Mouse (Mus musculus) myocyte (in vitro differentiated cells): ENCODE measurements around the gene 2010300C02Rik.

ENCODE experiments used
- CEBPB ChIP-seq: IDR thresholded peaks from 2 replicates; pipeline ENCODE4 v1.6.1; 2011; ENCODE audit warnings: mild to moderate bottlenecking, moderate library complexity; ENCODE audit not compliant: poor library complexity, insufficient read depth, severe bottlenecking
- E2F4 ChIP-seq: IDR thresholded peaks from one replicate; pipeline ENCODE4 v1.6.1; 2011; ENCODE audit warnings: mild to moderate bottlenecking, control low read depth, moderate library complexity; ENCODE audit not compliant: insufficient read depth
- MAX ChIP-seq: IDR thresholded peaks from one replicate; pipeline ENCODE4 v1.6.1; 2011; ENCODE audit warnings: low read depth, mild to moderate bottlenecking, control low read depth
- MYOD1 ChIP-seq, 3 experiments: IDR thresholded peaks; one replicate each; pipeline ENCODE4 v1.6.1; 2011; ENCODE audit warnings: control low read depth in 2 of 3, low read depth in 2 of 3, mild to moderate bottlenecking in 2 of 3, moderate library complexity in 1 of 3; ENCODE audit not compliant: insufficient read length in 2 of 3, control insufficient read depth in 1 of 3
- MYOG ChIP-seq, 3 experiments: IDR thresholded peaks; one replicate each; pipeline ENCODE4 v1.6.1; 2011; ENCODE audit warnings: control low read depth in 2 of 3, low read depth in 2 of 3, mild to moderate bottlenecking in 2 of 3; ENCODE audit not compliant: insufficient read length in 2 of 3, control insufficient read depth in 1 of 3, insufficient read depth in 1 of 3
- POLR2A ChIP-seq: IDR thresholded peaks from one replicate; pipeline ENCODE4 v1.6.1; 2011; ENCODE audit warnings: low read depth, mild to moderate bottlenecking, control low read depth, moderate library complexity; ENCODE audit not compliant: insufficient read length
- POLR2AphosphoS2 ChIP-seq: IDR thresholded peaks from one replicate; pipeline ENCODE4 v1.6.1; 2011; ENCODE audit warnings: low read depth, control low read depth; ENCODE audit not compliant: insufficient read length
- SRF ChIP-seq: IDR thresholded peaks from one replicate; pipeline ENCODE4 v1.6.1; 2011; ENCODE audit warnings: low read depth; ENCODE audit not compliant: control insufficient read depth, insufficient read length
- TCF12 ChIP-seq: IDR thresholded peaks from one replicate; pipeline ENCODE4 v1.6.1; 2011; ENCODE audit warnings: mild to moderate bottlenecking, control low read depth; ENCODE audit not compliant: poor library complexity, insufficient read depth, severe bottlenecking
- TCF3 ChIP-seq: IDR thresholded peaks from one replicate; pipeline ENCODE4 v1.6.1; 2011; ENCODE audit warnings: low read depth, control low read depth; ENCODE audit not compliant: insufficient read length
- USF1 ChIP-seq: IDR thresholded peaks from one replicate; pipeline ENCODE4 v1.6.1; 2011; ENCODE audit warnings: low read depth, mild to moderate bottlenecking, control low read depth, moderate library complexity

DNA sequence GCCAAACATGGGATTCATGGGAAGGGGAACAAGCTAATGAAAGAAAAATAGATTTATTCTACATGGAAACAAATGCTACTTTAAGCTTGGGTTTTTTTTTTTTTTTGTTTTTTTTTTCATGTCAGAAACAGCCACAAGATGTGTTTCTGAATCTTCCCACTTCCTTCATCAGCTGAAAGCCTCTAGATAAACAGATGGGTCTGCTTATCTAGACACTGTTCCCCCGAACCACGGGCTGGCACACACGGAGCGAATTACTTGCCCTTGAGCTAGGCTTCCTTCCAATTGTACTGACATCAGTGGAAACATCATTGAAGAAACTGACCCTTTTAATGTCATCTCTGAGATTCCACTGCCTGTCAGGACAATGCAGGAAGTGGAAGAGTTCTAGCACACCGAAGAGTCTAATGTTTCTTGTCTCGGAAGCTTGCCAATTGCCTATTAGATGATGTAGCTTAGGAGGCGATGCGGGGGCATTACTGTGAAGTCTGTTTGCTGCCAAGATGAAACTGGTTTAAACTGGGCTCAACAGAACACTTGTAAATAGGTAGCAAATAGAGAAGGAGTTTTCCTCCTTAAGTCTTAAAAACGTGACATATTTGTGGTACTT is 24.9 kb upstream of the 2010300C02Rik start:
- TF ChIP-seq POLR2A, result no peak
- no peak for TF ChIP-seq POLR2AphosphoS2
- TF ChIP-seq MYOD1 (IDR thresholded peaks at IDR 0.05; ENCODE audit: control insufficient read depth in 1 of 3, insufficient read length in 2 of 3, low read depth in 2 of 3), result no peak
- TF ChIP-seq TCF3, result no peak
- TF ChIP-seq E2F4, result no peak
- TF ChIP-seq CEBPB, result no peak
- no peak for TF ChIP-seq MAX
- TF ChIP-seq TCF12, result no peak
- TF ChIP-seq USF1, result no peak
- TF ChIP-seq SRF, result no peak
- no peak for TF ChIP-seq MYOG (IDR thresholded peaks at IDR 0.05; ENCODE audit: control insufficient read depth in 1 of 3, insufficient read depth in 1 of 3, insufficient read length in 2 of 3, low read depth in 2 of 3)
